Mouse (Mus musculus): ENCODE measurements around the gene Tm4sf4.

DNA sequence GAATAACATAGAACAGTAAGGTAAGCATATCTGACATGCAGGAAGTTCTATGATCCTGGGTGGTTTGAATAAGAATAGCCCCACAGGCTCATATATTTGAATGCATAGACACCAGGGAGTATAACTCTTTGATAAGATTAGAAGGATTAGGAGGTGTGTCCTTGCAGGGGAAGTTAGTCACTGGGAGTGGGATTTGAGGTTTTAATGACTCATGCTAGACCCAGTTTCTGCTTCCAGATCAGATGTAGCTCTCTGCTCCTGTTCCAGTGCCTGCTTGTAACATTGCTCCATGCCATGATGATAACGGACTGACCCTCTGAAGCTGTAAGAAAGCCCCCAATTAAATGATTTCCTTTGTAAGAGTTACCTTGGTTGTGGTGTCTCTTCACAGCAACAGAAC is 4.5 kb upstream of the Tm4sf4 start:
- TF ChIP-seq CTCF (IDR thresholded peaks at IDR 0.05; ENCODE audit: borderline replicate concordance, insufficient read depth, low read length), result no peak
- TF ChIP-seq POLR2A (IDR thresholded peaks at IDR 0.05; ENCODE audit: low read depth, low read length), result no peak
